Mouse (Mus musculus): ENCODE results near the gene Senp2.
"Not testable (repeated sequence)": the region's sequence is repeated elsewhere in the genome, so short reads cannot be mapped to it uniquely, and the experiment has no call there.

Senp2 gene

DNA sequence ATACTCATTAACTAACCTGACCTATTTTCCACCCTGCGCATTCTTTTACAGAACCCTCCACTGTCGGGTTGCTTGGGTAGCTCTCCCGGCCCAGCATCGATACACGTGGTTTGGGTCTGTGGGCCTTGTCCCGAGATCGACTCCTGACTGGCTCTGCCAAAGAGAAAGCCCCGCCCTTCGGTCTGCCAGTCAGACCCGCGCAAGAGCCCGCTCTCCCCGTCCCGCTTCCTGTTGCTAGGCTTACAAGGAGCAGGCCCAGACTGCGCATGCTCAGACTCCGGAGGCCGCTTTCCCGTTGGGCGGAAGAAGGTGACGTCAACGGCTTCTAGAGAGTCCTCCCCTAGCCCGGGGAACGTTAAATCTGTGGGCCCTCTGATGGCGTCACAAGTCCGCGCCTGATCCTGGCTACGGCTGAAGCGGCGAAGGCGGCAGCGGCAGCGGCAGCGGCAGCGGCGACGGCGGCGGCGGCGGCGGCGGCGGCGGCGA, at the start of gene Senp2:
TSS of gene Senp2 (plus strand) at position 386 of the 486 bp plus-strand sequence.
- DNase-seq: peak; percentile 100

DNA sequence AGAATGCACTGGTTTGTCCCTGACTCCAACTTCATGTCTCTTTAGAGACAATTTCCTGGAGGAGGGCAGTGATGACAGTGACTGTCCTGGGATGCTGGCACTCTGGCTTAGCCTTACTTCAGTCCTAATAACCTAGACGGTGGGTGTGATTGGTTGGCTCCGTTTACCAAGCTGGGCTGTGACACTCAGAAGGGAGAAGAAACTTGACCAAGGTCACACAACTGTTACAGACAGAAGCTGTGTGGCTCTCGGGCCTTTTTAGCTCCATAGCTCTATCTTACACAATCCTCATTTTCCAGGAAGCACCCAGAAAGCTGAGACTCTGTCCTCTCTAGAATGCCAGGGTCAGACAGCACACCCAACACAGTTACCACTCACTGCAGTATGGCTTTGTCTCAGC, 43.7 kb upstream of the Senp2 start:
- no peak for DNase-seq

DNA sequence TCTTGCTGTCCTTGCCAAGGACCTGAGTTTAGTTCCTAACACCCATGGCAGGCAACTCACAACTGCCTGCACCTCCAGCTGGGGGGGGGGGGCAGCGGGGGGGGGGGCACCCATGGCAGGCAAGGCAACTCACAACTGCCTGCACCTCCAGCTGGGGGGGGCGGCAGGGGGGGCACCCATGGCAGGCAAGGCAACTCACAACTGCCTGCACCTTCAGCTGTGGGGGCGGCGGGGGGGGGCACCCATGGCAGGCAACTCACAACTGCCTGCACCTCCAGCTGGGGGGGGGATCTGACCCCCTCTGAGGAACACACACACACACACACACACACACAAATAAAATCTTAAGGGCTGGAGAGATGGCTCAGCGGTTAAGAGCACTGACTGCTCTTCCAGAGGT, 39.4 kb upstream of the Senp2 start:
- no peak for DNase-seq

DNA sequence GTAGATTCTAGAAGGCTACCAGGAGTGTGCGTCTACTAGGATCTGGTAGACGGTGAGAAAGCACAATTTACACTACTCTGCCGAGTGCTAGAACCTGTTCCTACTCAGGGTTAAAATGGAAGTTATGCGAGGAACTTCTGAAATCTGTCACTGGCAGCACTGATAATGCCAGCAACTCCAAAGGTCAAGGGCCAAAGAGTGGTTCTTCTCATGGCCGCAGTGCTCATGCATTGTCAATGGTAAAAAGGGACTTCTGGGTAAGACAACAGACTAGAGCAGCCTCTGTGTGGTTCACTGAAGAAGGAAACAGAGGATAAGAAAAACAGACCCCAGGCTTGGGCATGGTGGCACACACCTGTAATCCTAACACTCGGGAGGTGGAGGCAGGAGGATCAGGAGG, 38.7 kb upstream of the Senp2 start:
- no peak for DNase-seq

DNA sequence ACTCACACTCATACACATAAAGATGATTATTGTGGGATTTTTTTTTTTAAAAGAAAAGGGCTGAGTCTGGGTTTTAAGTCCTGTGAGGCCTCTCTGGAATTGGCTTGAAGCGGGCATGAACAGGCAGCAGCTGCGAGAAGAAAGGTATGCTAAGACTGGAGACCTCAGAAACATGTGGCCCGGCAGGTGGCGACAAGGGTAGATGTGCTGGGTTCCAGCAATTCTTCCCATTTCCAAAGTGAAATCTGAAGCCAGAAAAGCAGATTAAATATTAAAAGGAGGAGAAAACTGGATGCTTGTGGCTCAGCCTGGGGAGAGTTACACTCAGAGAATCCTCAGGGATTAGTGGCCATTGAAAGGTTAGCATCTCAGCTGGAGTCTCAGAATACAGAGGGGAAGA, 37.8 kb upstream of the Senp2 start:
- DNase-seq: no peak

DNA sequence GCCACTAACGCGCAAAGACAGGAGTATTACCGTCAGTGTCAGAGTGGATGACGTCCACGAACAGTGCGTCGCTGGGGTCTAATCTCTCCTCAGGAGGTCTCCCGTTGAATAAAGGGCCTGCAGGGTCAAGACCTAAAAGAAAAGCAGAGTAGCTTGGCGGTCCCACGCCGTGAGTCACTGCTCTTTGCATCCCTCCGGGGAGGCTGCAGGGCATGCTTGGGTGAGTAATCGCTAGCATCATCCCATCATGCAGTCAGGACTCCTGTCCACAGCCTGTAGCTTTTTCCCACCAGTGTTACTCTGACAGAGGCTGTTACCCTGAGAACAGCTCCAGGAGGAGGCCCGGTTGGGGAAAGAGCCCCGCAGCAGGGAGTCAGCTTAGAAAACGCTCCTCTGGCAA, 33.1 kb upstream of the Senp2 start:
- no peak for DNase-seq

DNA sequence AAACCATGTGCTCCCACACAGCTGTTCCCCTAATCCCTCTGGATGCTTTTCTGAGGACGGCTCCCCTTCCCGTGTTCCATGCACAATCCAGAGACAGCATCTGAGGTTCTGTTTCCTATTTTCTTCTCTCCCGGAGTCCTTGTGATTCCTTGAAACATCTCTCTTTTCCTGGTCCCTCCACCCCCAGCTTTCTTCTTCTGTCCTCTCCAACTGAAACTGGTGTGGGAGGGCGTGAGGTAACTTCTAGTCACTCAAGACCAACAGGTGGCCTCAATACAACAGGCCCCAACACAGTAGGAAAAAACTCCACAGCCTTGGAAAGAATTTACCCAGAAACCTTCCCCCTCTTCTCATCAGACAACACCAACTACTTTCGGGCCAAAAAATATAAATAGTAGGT, 31.9 kb upstream of the Senp2 start:
- no peak for DNase-seq

DNA sequence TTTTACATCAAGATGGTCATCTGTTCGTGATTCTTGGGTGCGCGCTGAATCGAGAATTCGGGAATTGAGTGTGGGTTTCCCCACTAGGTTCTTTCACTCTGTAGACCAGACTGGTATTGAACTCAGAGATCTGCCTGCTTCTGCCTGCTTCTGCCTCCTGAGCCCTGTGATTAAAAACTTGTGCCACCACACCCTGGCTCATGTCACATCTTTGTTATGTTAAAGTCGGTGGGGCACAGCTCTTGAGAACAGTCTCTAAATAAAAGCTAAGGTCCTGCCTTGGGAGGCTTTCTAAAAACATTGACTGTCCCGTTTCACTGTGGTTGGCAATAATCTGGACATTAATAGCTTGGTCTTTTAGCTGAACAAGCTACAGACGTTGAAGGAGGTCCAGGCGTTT, 26.1 kb upstream of the Senp2 start:
- DNase-seq: no peak

DNA sequence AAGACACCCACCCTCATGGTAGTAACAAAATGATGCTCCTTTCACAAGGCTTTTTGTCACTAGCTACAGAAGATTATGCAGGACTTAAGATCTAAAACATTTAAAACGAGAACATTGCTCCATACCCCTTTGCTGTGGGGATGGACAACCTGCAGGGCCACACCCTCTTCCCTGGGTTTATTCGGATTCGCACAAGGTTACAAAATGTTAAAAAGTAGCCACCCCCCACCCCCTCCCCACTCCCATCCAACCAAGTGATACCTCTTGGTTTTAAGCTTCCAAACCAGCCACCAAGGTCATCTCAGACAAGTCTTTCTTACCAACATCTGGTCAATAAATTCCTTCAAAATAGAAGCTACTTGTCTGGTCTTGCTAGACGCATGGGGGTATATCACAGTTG, 25.7 kb upstream of the Senp2 start:
- no peak for DNase-seq

DNA sequence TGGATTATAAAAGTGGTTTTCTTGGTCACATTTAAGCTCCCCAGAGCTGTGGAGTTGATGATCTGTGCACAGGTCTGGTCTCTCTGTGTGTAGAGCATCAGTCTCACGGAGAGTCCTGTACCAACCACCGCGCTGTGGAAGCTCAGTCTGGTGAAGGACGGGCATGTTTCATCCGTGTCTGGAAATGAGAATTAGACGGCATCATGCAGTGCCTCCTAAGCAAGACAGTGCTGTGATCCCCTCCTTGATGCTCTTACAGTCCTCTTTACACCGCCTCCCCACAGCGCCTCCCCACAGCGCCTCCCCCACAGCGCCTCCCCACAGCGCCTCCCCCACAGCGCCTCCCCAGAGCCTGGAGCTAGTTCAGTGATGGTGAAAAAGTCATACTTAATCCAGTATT, 25.2 kb upstream of the Senp2 start:
- DNase-seq: no peak

DNA sequence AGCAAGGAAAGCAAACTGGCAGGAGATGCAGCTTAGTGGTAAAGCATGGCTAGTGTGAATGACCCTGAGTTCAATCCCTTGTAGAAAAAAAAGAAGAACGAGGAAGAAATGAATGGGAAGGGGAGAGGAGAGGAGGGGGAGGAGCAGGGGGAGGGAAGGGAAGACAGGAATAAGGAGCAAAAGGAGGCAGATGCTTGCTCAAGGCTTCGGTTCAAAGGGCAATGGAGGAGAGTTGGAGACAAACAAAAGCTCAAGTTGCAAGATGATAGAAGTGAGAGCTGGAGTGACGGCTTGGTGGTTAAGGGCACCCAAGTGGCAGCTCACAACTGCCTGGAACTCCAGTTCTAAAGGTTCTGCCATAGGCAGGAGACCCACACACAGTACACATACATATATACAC, 23.1 kb upstream of the Senp2 start:
- DNase-seq: no peak

DNA sequence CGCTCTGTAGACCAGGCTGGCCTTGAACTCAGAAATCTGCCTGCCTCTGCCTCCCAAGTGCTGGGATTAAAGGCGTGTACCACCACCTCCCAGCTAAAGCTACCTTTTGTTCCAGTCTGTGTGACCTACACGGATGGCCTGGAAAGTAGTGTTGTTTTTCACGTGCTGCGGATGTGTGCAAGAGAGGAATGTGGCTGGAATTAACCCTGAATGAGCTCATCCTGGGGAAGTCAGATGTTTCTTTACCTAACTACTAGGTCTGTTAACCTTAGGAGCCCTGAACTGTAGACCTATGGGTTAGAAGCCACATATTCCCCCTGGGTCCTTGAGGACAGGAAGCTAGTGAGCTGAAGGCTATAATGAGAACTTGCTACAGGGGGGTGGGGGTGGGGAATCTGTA, 21.3 kb upstream of the Senp2 start:
- no peak for DNase-seq

DNA sequence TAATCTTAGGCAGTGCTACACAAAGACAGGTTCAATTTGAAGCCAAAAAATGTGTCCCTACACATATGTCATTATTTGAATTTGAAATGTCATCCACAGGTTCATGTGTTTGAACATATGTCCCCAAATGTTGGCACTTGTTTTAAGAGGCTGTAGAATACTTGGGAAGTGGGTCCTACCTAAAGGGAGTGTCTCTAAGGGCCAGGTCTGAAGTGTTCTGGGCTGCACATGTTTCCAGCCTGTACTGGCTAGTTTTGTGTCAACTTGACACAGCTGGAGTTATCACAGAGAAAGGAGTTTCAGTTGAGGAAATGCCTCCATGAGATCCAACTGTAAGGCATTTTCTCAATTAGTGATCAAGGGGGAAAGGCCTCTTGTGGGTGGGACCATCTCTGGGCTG, 18.4 kb upstream of the Senp2 start:
- DNase-seq: not testable (repeated sequence)

DNA sequence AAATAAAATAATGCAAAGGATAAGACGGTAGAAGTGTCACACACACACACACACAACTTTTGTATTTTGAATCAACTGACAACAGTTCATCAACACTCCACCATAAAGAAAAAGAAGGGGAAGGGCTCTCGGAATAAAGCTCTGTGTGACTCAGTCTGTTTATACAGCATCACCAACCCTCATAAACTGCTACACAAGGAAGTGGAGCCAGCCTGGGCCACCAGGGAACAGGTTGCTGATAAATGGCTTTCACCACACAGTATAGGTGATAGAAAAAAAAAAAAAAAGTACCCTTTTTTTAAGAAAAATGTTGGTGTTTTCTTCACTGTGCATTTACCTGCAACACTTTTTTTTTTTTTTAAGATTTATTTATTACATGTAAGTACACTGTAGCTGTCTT, 17.5 kb upstream of the Senp2 start:
- DNase-seq: no peak

DNA sequence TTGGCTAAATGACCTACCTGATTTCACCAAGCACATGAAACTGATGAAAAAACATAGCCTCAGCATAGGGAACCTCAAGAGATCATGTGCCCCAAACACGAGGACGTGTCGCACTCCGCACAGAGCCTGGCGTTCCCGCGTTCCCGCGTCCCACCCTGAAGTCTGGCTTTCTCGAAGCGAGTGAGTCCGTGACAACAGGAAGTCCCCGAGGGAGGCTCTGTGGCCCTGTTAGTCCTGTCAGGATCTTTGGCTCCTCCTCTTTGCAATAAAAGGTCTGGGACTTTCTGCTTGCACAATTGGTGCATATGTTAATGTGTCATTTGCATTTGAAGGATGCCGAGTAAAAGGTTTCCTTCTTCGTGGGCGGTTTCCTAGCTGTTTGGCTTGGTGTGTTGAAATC, 14.0 kb upstream of the Senp2 start, which contains the start of gene Liph:
TSS of gene Liph (minus strand) at position 360 of the 400 bp plus-strand sequence.
- peak; percentile 34 for DNase-seq

DNA sequence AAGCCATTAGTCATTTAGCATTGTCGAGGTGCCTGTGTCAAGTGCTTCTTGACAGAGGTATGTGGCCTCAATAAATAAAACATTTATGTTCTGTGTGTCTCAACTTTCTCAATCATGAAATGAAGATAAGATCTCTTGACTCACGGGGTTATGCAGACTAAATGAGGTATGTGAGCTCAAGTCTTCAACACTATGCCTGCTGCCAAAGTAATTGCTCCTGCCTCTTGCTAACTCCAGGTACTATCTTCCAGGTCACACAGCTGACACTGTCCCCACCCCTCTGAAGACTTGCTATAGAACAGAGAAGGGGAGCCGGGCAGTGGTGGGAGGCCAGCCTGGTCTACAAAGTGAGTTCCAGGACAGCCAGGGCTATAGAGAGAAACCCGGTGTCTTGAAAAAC, 12.9 kb upstream of the Senp2 start:
- no peak for DNase-seq

DNA sequence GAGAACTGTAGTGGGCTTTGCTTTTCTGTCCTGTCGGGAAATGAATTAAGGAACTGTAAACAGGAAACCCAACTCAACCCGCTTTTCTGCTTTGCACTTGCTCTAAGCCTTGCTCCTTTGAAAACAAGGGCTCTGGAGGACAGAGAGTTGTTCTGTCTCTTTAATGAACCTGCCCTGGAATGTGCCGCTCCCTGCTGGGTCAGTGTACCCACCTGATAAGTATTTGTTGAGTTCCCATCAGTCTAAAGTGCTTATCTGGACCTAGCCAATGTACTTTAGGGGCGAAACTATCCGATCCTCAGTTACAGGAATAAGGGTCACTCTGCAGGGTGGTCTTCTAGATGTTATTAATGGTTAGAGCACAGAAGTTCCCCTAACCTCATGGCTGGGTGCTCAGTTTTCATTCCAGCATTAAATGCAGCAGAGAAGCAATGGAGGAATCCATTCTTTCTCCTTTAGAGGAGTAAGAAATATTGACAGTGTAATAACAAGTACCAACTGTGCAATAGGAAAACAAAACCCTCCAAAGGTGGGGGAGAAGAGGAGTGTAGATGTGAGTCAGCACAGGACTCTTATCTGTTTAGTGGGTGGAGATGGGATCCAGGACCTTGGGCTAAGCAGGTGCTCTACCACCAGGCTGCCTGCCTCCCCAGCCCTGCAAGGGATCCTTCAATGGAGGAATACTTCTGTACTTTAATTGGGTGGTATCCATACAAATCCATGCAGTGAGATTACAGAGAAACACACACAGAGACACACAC, 12.2 kb upstream of the Senp2 start:
- no peak for DNase-seq

DNA sequence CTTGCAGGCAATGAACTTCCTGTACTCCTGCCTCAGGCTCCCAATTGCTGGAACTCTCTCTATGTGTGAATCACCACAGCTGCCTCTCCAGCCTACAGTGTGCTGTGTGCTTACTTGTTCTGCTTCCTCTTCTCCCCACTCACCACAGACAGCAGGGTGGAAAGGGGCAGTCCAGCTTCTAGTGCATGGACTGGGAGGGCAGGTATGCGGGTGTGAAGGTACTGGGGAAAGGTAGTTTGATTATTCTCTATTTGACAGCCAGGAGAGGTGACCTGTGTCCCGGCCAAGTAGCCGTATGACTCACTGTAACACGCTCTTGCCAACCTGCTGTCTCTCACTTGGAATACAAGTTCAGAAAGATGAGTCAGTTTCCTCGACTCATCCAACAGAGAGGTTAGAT, 11.2 kb upstream of the Senp2 start:
- DNase-seq: no peak

DNA sequence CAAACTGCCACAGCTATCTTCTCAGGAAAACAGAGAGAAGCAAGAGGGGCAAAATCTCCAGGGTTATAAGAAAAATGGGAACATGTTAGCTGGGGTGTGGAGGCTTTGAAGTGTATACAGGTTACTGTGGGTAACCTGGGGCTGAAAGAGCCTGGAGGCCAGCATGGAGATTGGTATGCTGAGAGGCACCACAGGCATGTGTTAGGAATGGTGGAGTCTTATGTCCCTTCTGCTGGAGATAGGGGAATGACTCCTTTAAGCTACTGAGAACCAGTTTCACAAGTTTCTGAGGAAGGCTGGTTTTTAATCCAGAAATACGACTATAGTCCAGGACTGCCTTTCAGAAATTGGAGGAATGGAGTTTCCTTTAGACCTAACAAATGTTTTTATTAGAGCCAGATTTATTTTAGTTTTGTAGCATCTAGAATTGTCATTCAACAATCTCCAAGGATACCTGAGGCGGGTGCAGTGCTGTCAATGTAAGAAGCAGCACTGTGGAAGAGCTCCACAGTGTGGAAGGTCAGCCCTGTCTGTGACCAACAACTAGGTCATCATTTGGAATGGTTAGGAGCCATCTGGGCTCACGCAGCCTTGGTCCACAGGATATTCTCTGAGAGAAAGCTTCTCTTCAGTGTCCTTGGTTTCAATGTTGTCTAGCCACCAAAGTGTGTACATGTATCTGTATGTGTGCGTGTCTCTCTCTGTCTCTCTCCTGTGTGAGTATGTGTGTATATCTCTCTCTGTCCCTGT, 9.2 kb upstream of the Senp2 start:
- no peak for DNase-seq

DNA sequence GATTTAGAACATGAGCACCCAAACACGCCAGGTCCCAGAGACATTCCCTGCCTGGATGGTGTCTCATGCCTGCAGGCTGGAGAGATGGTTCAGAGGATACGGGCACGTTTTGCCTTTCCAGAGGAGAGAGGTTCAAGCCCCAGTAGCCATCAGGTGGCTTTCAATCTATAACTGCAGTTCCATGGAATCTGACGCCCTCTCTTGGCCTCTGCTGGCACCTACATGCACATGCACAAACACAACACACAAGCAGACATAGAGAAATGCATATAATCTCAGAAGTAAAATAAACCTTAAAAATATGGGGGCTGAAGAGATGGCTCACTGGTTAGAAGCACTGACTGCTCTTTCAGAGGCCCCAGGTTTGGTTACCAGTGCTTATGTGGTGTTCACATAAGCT, 8.1 kb upstream of the Senp2 start:
- no peak for DNase-seq

DNA sequence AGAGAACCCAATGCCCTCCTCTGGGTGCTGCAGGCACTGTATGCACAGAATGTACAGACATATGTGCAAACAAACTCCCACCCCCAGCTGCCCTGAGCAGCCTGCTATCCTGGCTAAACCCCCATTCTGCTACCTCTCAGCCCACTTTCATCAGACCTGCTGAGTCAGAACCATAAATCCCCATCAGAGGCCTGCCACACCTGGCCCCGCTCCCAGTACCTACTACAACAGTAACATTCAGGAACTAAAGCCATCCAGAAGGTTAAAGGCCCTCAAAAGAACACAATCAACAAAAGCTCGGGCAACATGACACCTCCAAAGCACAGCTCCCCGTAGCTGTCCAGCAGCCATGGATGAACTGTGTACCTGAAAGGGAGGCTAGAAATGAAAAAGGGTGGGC, 7.7 kb upstream of the Senp2 start:
- DNase-seq: no peak

DNA sequence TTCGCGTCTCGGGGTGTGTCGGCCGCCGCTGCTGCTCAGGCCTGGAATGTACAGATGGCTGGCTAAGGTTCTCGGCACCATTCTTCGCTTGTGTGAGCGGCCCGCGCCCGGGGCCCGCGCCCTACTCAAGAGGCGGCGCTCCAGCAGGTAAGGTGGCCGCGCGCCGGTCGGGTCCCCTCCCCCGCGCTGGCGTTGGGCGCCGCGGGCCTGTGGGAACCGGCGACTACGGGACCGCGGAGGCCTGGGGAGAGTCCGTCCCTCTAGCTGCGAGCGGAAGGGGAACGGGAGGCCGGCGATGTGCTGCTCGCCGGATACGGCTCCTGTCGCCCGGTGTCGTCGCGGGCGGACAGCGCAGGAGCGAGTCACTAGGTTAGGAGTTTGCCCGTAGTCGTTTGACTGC, 312 bp downstream of the Senp2 start:
- no peak for DNase-seq

DNA sequence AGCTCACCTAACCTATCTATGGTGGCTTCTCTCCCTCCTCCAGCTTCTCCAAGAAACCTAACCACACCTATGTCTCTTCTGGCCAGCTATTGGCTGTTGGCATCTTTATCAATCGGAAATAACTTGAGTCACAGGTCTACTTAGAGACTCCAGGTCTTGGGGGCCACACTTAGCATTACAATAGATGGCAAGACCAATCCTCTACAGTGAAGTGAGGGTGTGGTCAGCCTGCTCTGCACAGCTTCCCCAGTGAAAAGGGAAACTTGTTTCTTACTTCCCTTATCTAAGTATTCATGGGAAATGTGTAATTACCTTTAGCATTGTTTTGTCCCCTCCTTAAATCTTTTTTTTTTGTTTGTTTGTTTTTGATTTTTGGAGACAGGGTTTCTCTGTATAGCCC, 6.3 kb downstream of the Senp2 start:
- DNase-seq: no peak

DNA sequence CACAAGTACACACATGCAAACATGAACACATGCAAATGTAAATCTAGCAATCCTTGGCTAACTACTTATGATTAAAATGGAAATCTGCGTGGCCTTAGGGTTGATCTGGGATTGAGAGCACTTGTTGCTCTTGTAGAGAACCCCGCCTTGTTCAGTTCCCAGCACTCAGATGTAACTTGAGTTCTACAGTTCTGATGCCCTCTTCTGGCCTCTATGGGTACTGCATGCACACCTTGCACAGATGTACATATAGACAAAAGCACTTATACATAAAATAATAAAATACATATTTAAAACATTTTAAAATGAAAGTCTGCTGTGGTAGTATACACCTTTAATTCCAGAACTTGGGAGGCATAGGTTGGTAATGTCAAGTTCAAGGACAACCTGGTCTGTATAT, 12.8 kb downstream of the Senp2 start:
- DNase-seq: peak; percentile 67

DNA sequence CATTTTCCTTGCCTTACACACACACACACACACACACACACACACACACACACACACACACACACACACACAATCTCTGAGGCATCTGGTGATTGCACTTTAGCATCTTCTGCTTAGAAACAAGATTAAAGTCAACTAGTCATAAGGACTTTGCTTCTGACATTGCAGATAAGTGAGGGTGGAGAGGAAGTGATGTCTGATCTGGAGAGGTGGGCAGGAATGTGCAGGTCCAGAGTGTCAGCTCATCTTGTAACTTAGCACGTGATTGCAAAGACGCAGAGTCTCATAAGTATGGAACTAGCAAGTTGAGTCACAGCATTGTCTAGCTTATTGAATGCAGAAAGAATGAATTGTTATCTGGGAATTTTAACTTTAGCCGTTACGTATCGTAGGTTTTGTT, 18.2 kb downstream of the Senp2 start:
- DNase-seq: no peak
